Mouse (Mus musculus): ENCODE measurements around the gene Zcchc7. TPM values are rescaled to one million over a fixed set of nuclear protein-coding genes. Genes with fewer than 3 reads are reported as not detected.
"Not testable (repeated sequence)": the region's sequence is repeated elsewhere in the genome, so short reads cannot be mapped to it uniquely, and the experiment has no call there.

The Zcchc7 gene
- polyA plus RNA-seq, 1 experiment from 2014 or later, result 43.6 TPM

GRCm38 (mm10) chr4:44944426-44945075, 188.9 kb downstream of the Zcchc7 start:
- no peak overlapping the region for H3K9ac ChIP-seq
- no peak overlapping the region for H3K4me2 ChIP-seq
- H3K4me3 ChIP-seq, result no peak overlapping the region
- WGBS, result 68% methylated on average over 10 of the region's 10 CpGs
- no peaks in the 10 kb centered on the region for H3K4me1 ChIP-seq
- H3K27me3 ChIP-seq, result no peaks in the 10 kb centered on the region
- no peaks in the 10 kb centered on the region for H3K36me3 ChIP-seq
- no peaks in the 10 kb centered on the region for H3K9me3 ChIP-seq
- no peak for ATAC-seq (ENCODE audit: insufficient number of reproducible peaks, insufficient read depth, low FRiP score, low TSS enrichment, low read depth)
- H3K27ac ChIP-seq, result no peak overlapping the region

- ATAC-seq (ENCODE audit: insufficient number of reproducible peaks, insufficient read depth, low FRiP score, low TSS enrichment, low read depth); H3K27me3 ChIP-seq; H3K9ac ChIP-seq; H3K27ac ChIP-seq; H3K4me2 ChIP-seq; H3K4me3 ChIP-seq; H3K36me3 ChIP-seq; H3K9me3 ChIP-seq; H3K4me1 ChIP-seq: not testable (repeated sequence)
- 93% methylated on average over 2 of the region's 2 CpGs for WGBS
These were observed 190.4 kb downstream of the Zcchc7 start for GRCm38 (mm10) chr4:44946126-44946525.

- no peak for ATAC-seq (ENCODE audit: insufficient number of reproducible peaks, insufficient read depth, low FRiP score, low TSS enrichment, low read depth)
These were observed 191.8 kb downstream of the Zcchc7 start for GRCm38 (mm10) chr4:44947464-44947863.

GRCm38 (mm10) chr4:44948314-44948713, 192.6 kb downstream of the Zcchc7 start:
- Histone ChIP-seq H3K27me3 (no peaks in the 10 kb centered on the region), H3K9ac (no peak overlapping the region), H3K36me3 (no peaks in the 10 kb centered on the region), H3K4me2 (no peak overlapping the region), H3K9me3 (no peaks in the 10 kb centered on the region), H3K4me3 (no peak overlapping the region), H3K4me1 (no peaks in the 10 kb centered on the region), H3K27ac (no peak overlapping the region)
- WGBS, result 88% methylated on average over 1 of the region's 1 CpGs
- ATAC-seq (ENCODE audit: insufficient number of reproducible peaks, insufficient read depth, low FRiP score, low TSS enrichment, low read depth), result no peak

More at GRCm38 (mm10) chr4:44947464-44947863, 191.8 kb downstream of the Zcchc7 start:
- 86% methylated on average over 5 of the region's 5 CpGs for WGBS
- Histone ChIP-seq H3K4me1 (no peaks in the 10 kb centered on the region), H3K27me3 (no peaks in the 10 kb centered on the region), H3K36me3 (no peaks in the 10 kb centered on the region), H3K27ac (no peak overlapping the region), H3K9me3 (no peaks in the 10 kb centered on the region), H3K4me3 (no peak overlapping the region), H3K4me2 (no peak overlapping the region), H3K9ac (no peak overlapping the region)

- no peaks in the 10 kb centered on the region for H3K27me3 ChIP-seq
- no peak overlapping the region for H3K27ac ChIP-seq
- H3K9me3 ChIP-seq, result no peaks in the 10 kb centered on the region
- H3K4me2 ChIP-seq, result no peak overlapping the region
- H3K36me3 ChIP-seq, result no peaks in the 10 kb centered on the region
- H3K4me3 ChIP-seq, result no peak overlapping the region
- no peak for ATAC-seq (ENCODE audit: insufficient number of reproducible peaks, insufficient read depth, low FRiP score, low TSS enrichment, low read depth)
- WGBS, result 63% methylated on average over 9 of the region's 9 CpGs
- H3K9ac ChIP-seq, result no peak overlapping the region
- no peaks in the 10 kb centered on the region for H3K4me1 ChIP-seq
These were observed 197.4 kb downstream of the Zcchc7 start for GRCm38 (mm10) chr4:44953041-44953440.

GRCm38 (mm10) chr4:44958776-44959175, 203.1 kb downstream of the Zcchc7 start:
- WGBS, result 85% methylated on average over 9 of the region's 9 CpGs
- no peak for ATAC-seq (ENCODE audit: insufficient number of reproducible peaks, insufficient read depth, low FRiP score, low TSS enrichment, low read depth)
- Histone ChIP-seq H3K4me1 (no peaks in the 10 kb centered on the region), H3K27me3 (no peaks in the 10 kb centered on the region), H3K9ac (no peak overlapping the region), H3K36me3 (no peaks in the 10 kb centered on the region), H3K27ac (no peak overlapping the region), H3K4me2 (no peak overlapping the region), H3K9me3 (no peaks in the 10 kb centered on the region), H3K4me3 (no peak overlapping the region)

- 91% methylated on average over 13 of the region's 13 CpGs for WGBS
- no peak for ATAC-seq (ENCODE audit: insufficient number of reproducible peaks, insufficient read depth, low FRiP score, low TSS enrichment, low read depth)
- Histone ChIP-seq H3K27ac (no peak overlapping the region), H3K27me3 (no peaks in the 10 kb centered on the region), H3K4me3 (no peak overlapping the region), H3K36me3 (no peaks in the 10 kb centered on the region), H3K9me3 (no peaks in the 10 kb centered on the region), H3K9ac (no peak overlapping the region), H3K4me2 (no peak overlapping the region), H3K4me1 (no peaks in the 10 kb centered on the region)
These were observed 203.5 kb downstream of the Zcchc7 start for GRCm38 (mm10) chr4:44959220-44959619.

GRCm38 (mm10) chr4:44963156-44963555, 207.5 kb downstream of the Zcchc7 start:
- H3K4me3 ChIP-seq, result no peak overlapping the region
- no peak overlapping the region for H3K9ac ChIP-seq
- H3K36me3 ChIP-seq, result no peaks in the 10 kb centered on the region
- H3K4me2 ChIP-seq, result no peak overlapping the region
- H3K27me3 ChIP-seq, result no peaks in the 10 kb centered on the region
- no peaks in the 10 kb centered on the region for H3K4me1 ChIP-seq
- H3K9me3 ChIP-seq, result no peaks in the 10 kb centered on the region
- no peak overlapping the region for H3K27ac ChIP-seq
- ATAC-seq (ENCODE audit: insufficient number of reproducible peaks, insufficient read depth, low FRiP score, low TSS enrichment, low read depth), result no peak
- WGBS, result 68% methylated on average over 11 of the region's 11 CpGs

- ATAC-seq (ENCODE audit: insufficient number of reproducible peaks, insufficient read depth, low FRiP score, low TSS enrichment, low read depth), result no peak
These were observed 209.5 kb downstream of the Zcchc7 start for GRCm38 (mm10) chr4:44965175-44965574.

GRCm38 (mm10) chr4:44965736-44966135, 210.1 kb downstream of the Zcchc7 start:
- Histone ChIP-seq H3K9me3 (no peaks in the 10 kb centered on the region), H3K4me3 (no peak overlapping the region), H3K4me2 (no peak overlapping the region), H3K4me1 (0 out of 2 replicates have a peak, but pooled peaks cover 1% of the 10 kb centered on the region), H3K27me3 (no peaks in the 10 kb centered on the region), H3K36me3 (no peaks in the 10 kb centered on the region), H3K9ac (no peak overlapping the region), H3K27ac (no peak overlapping the region)
- no peak for ATAC-seq (ENCODE audit: insufficient number of reproducible peaks, insufficient read depth, low FRiP score, low TSS enrichment, low read depth)
- 73% methylated on average over 3 of the region's 3 CpGs for WGBS

More at GRCm38 (mm10) chr4:44965175-44965574, 209.5 kb downstream of the Zcchc7 start:
- no peak overlapping the region for H3K9ac ChIP-seq
- H3K4me3 ChIP-seq, result no peak overlapping the region
- H3K4me2 ChIP-seq, result no peak overlapping the region
- 85% methylated on average over 2 of the region's 2 CpGs for WGBS
- H3K36me3 ChIP-seq, result no peaks in the 10 kb centered on the region
- H3K9me3 ChIP-seq, result no peaks in the 10 kb centered on the region
- no peaks in the 10 kb centered on the region for H3K4me1 ChIP-seq
- no peaks in the 10 kb centered on the region for H3K27me3 ChIP-seq
- H3K27ac ChIP-seq, result no peak overlapping the region

GRCm38 (mm10) chr4:44967402-44967801, 211.7 kb downstream of the Zcchc7 start:
- no peak overlapping the region for H3K4me3 ChIP-seq
- H3K4me1 ChIP-seq, result 0 out of 2 replicates have a peak, but pooled peaks cover 4% of the 10 kb centered on the region
- no peak overlapping the region for H3K9ac ChIP-seq
- no peaks in the 10 kb centered on the region for H3K27me3 ChIP-seq
- no peak overlapping the region for H3K4me2 ChIP-seq
- no peak for ATAC-seq (ENCODE audit: insufficient number of reproducible peaks, insufficient read depth, low FRiP score, low TSS enrichment, low read depth)
- 86% methylated on average over 8 of the region's 8 CpGs for WGBS
- no peak overlapping the region for H3K27ac ChIP-seq
- no peaks in the 10 kb centered on the region for H3K9me3 ChIP-seq
- H3K36me3 ChIP-seq, result no peaks in the 10 kb centered on the region

GRCm38 (mm10) chr4:44970056-44970455, 214.4 kb downstream of the Zcchc7 start:
- ATAC-seq (ENCODE audit: insufficient number of reproducible peaks, insufficient read depth, low FRiP score, low TSS enrichment, low read depth), result no peak
- Histone ChIP-seq H3K4me2 (no peak overlapping the region), H3K9ac (no peak overlapping the region), H3K4me3 (no peak overlapping the region), H3K36me3 (no peaks in the 10 kb centered on the region), H3K27ac (no peak overlapping the region), H3K9me3 (no peaks in the 10 kb centered on the region), H3K27me3 (no peaks in the 10 kb centered on the region), H3K4me1 (peaks cover 9% of the 10 kb centered on the region; the same call in 1 of the 2 replicates)
- WGBS, result 89% methylated on average over 7 of the region's 7 CpGs
